In genomic region chr6:124806446-124807140, GRCm38 (mm10) we compare ENCODE assay signal across 8 mouse cellular contexts. TPM values are rescaled to one million over a fixed set of nuclear protein-coding genes. Genes with fewer than 3 reads are reported as not detected.
DNase-seq lines count a peak whose midpoint lies in the region; ATAC-seq and TF ChIP-seq lines count a peak whose summit lies in the region.

No protein-coding gene starts in this region.

- no peak for TF ChIP-seq POLR2A in ES-Bruce4 (IDR thresholded peaks at IDR 0.05; ENCODE audit: insufficient read depth, low read length)

- H3K27ac ChIP-seq in gastrocnemius, adult 2 months: peak overlapping the region; percentile 99
- peak overlapping the region; percentile 97 for H3K27ac ChIP-seq in ES-Bruce4 (ENCODE audit: insufficient read depth, low read length)
- H3K27ac ChIP-seq in heart, embryonic 16.5 days (ENCODE audit: low read length): peak overlapping the region; percentile 92
- H3K27ac ChIP-seq in liver, postnatal 0 days (ENCODE audit: low read depth): peak overlapping the region; percentile 79

- no peaks in the 10 kb centered on the region for H3K27me3 ChIP-seq in ES-Bruce4 (ENCODE audit: control insufficient read depth, insufficient read depth, low read length, poor library complexity, severe bottlenecking)
- no peaks in the 10 kb centered on the region for H3K27me3 ChIP-seq in heart, embryonic 16.5 days (ENCODE audit: control insufficient read depth, insufficient read depth, low read length)
- H3K27me3 ChIP-seq in liver, postnatal 0 days (ENCODE audit: insufficient read depth, low read length): no peaks in the 10 kb centered on the region

- ATAC-seq in heart, embryonic 16.5 days (replicated peaks; ENCODE audit: extremely low read depth, insufficient read depth, low FRiP score): no peak
- no peak for ATAC-seq in liver, postnatal 0 days

- no peak for DNase-seq in gastrocnemius, adult 2 months
- no peak for DNase-seq in gastrocnemius, adult 18-20 months (ENCODE audit: low spot score)
- no peak for DNase-seq in liver, postnatal 0 days
- DNase-seq in urinary bladder, postnatal 36 days (ENCODE audit: low spot score in 2 of 2): no peak
- no peak for DNase-seq in testis, postnatal 14 days (ENCODE audit: low spot score)
- DNase-seq in c-Kit-positive CD71-positive TER-119-positive erythroid progenitor cells, embryonic 14.5 days (ENCODE audit: low spot score): no peak

- peak overlapping the region; percentile 74 for H3K4me3 ChIP-seq in gastrocnemius, adult 2 months
- H3K4me3 ChIP-seq in ES-Bruce4 (ENCODE audit: low read depth, low read length): peak overlapping the region; percentile 54
- peak overlapping the region; percentile 61 for H3K4me3 ChIP-seq in heart, embryonic 16.5 days (ENCODE audit: low read length)
- H3K4me3 ChIP-seq in liver, postnatal 0 days (ENCODE audit: low read depth, low read length): peak overlapping the region; percentile 50

- peak overlapping the region; percentile 90 for H3K4me2 ChIP-seq in heart, embryonic 16.5 days (ENCODE audit: low read depth, low read length)
- H3K4me2 ChIP-seq in liver, postnatal 0 days (ENCODE audit: low read depth, low read length): peak overlapping the region; percentile 73

- H3K36me3 ChIP-seq in ES-Bruce4 (ENCODE audit: control insufficient read depth, insufficient read depth, low read length, poor library complexity, severe bottlenecking): peaks cover 3% of the 10 kb centered on the region
- peaks cover 11% of the 10 kb centered on the region for H3K36me3 ChIP-seq in heart, embryonic 16.5 days (ENCODE audit: control insufficient read depth, insufficient read depth)
- H3K36me3 ChIP-seq in liver, postnatal 0 days (replicated peaks; ENCODE audit: insufficient read depth, low read length): peaks cover 10% of the 10 kb centered on the region

- TF ChIP-seq CTCF in gastrocnemius, adult 2 months (IDR thresholded peaks at IDR 0.05): no peak
- TF ChIP-seq CTCF in ES-Bruce4 (IDR thresholded peaks at IDR 0.05; ENCODE audit: low read depth, low read length): no peak
- no peak for TF ChIP-seq CTCF in liver, postnatal 0 days (IDR thresholded peaks at IDR 0.05; ENCODE audit: low read depth)

- WGBS in heart, embryonic 16.5 days: 79% methylated on average over 7 of the region's 7 CpGs
- WGBS in liver, postnatal 0 days (ENCODE audit: insufficient replicate concordance): 77% methylated on average over 7 of the region's 7 CpGs

- H3K9ac ChIP-seq in ES-Bruce4 (ENCODE audit: low read depth, poor library complexity, severe bottlenecking): peak overlapping the region; percentile 84
- peak overlapping the region; percentile 72 for H3K9ac ChIP-seq in heart, embryonic 16.5 days (ENCODE audit: low read length)
- peak overlapping the region; percentile 1; the same call in 1 of the 2 replicates for H3K9ac ChIP-seq in liver, postnatal 0 days (replicated peaks)

- H3K9me3 ChIP-seq in ES-Bruce4 (replicated peaks; ENCODE audit: control insufficient read depth, insufficient read depth, low read length, poor library complexity, severe bottlenecking): no peaks in the 10 kb centered on the region
- no peaks in the 10 kb centered on the region for H3K9me3 ChIP-seq in heart, embryonic 16.5 days (replicated peaks; ENCODE audit: control insufficient read depth, low read length)
- no peaks in the 10 kb centered on the region for H3K9me3 ChIP-seq in liver, postnatal 0 days (ENCODE audit: low read length)

- TF ChIP-seq EP300 in ES-Bruce4 (IDR thresholded peaks at IDR 0.05; ENCODE audit: insufficient read depth, low read depth, low read length): no peak
- no peak for TF ChIP-seq EP300 in liver, postnatal 0 days (IDR thresholded peaks at IDR 0.05; ENCODE audit: low read depth)

- intact Hi-C loops in gastrocnemius, adult 2 months (cut with DNase I): loop anchor here (5.0 kb wide), 1 partner anchor 49 kb away; the partner anchor contains the start of genes Atn1 and Gm45234

- H3K4me1 ChIP-seq in ES-Bruce4 (ENCODE audit: control insufficient read depth, insufficient read depth, low read length): no peaks in the 10 kb centered on the region
- peaks cover 47% of the 10 kb centered on the region for H3K4me1 ChIP-seq in heart, embryonic 16.5 days (ENCODE audit: control insufficient read depth, insufficient read depth, low read length)
- H3K4me1 ChIP-seq in liver, postnatal 0 days (ENCODE audit: insufficient read depth): peaks cover 34% of the 10 kb centered on the region

RNA-seq across cellular contexts. Expression of gene Spsb2, which starts 1.9 kb away (rescaled TPM):
- total RNA-seq in gastrocnemius, adult 2 months (2021): 1 to 10 TPM; 2.0 to 2.5 TPM
- 1 to 10 TPM; 2.2 to 5.3 TPM for total RNA-seq in gastrocnemius, adult 18-20 months (2021)
- polyA plus RNA-seq in ES-Bruce4 (2011; ENCODE audit: insufficient read depth, insufficient read length, low read depth, missing spikeins): 4.6 and 5.4 TPM in 2 replicates
- polyA plus RNA-seq in heart, embryonic 16.5 days (2015; fragmentation: Nextera tagmentation; extraction: Ambion mirVana): 7.4 and 9.2 TPM in 2 replicates
- polyA plus RNA-seq in liver, postnatal 0 days (2015; fragmentation: Nextera tagmentation; extraction: Ambion mirVana): 11.4 and 14.3 TPM in 2 replicates

RNA-seq across cellular contexts. Expression of gene Tpi1, which starts 7.5 kb away (rescaled TPM):
- 1,000 to 10,000 TPM; 2,224 to 2,391 TPM for total RNA-seq in gastrocnemius, adult 2 months (2021)
- total RNA-seq in gastrocnemius, adult 18-20 months (2021): 1,000 to 10,000 TPM; 2,056 to 2,236 TPM
- polyA plus RNA-seq in ES-Bruce4 (2011; ENCODE audit: insufficient read depth, insufficient read length, low read depth, missing spikeins): 377 and 389 TPM in 2 replicates
- polyA plus RNA-seq in heart, embryonic 16.5 days (2015; fragmentation: Nextera tagmentation; extraction: Ambion mirVana): 1,525 and 1,576 TPM in 2 replicates
- polyA plus RNA-seq in liver, postnatal 0 days (2015; fragmentation: Nextera tagmentation; extraction: Ambion mirVana): 332 and 346 TPM in 2 replicates

RNA-seq across cellular contexts. Expression of gene Usp5, which starts 22.7 kb away (rescaled TPM):
- 10 to 100 TPM; 43.4 to 50.1 TPM for total RNA-seq in gastrocnemius, adult 2 months (2021)
- total RNA-seq in gastrocnemius, adult 18-20 months (2021): 10 to 100 TPM; 39.9 to 50.1 TPM
- polyA plus RNA-seq in ES-Bruce4 (2011; ENCODE audit: insufficient read depth, insufficient read length, low read depth, missing spikeins): 80.9 and 85.2 TPM in 2 replicates
- 104 and 112 TPM in 2 replicates for polyA plus RNA-seq in heart, embryonic 16.5 days (2015; fragmentation: Nextera tagmentation; extraction: Ambion mirVana)
- 32.2 and 36.6 TPM in 2 replicates for polyA plus RNA-seq in liver, postnatal 0 days (2015; fragmentation: Nextera tagmentation; extraction: Ambion mirVana)

RNA-seq across cellular contexts. Expression of gene Cdca3, which starts 22.8 kb away (rescaled TPM):
- under 1 TPM; 0.26 to 0.31 TPM for total RNA-seq in gastrocnemius, adult 2 months (2021)
- total RNA-seq in gastrocnemius, adult 18-20 months (2021): under 1 TPM; 0.25 to 0.55 TPM
- 162 and 187 TPM in 2 replicates for polyA plus RNA-seq in ES-Bruce4 (2011; ENCODE audit: insufficient read depth, insufficient read length, low read depth, missing spikeins)
- polyA plus RNA-seq in heart, embryonic 16.5 days (2015; fragmentation: Nextera tagmentation; extraction: Ambion mirVana): 126 and 136 TPM in 2 replicates
- 96.4 and 98.3 TPM in 2 replicates for polyA plus RNA-seq in liver, postnatal 0 days (2015; fragmentation: Nextera tagmentation; extraction: Ambion mirVana)

RNA-seq across cellular contexts. Expression of gene Lrrc23, which starts 27.1 kb away (rescaled TPM):
- total RNA-seq in gastrocnemius, adult 2 months (2021): under 1 TPM in 1 of 2 experiments, not detected in 1; 0.48 TPM
- under 1 TPM in 1 of 2 experiments, not detected in 1; 0.31 TPM for total RNA-seq in gastrocnemius, adult 18-20 months (2021)
- 0.84 TPM in 1 of 2 replicates, not detected in the other for polyA plus RNA-seq in ES-Bruce4 (2011; ENCODE audit: insufficient read depth, insufficient read length, low read depth, missing spikeins)
- polyA plus RNA-seq in heart, embryonic 16.5 days (2015; fragmentation: Nextera tagmentation; extraction: Ambion mirVana): 2.5 and 5.7 TPM in 2 replicates
- polyA plus RNA-seq in liver, postnatal 0 days (2015; fragmentation: Nextera tagmentation; extraction: Ambion mirVana): 0.16 TPM in 1 of 2 replicates, not detected in the other

Comparison
In these comparisons a context has a peak if more than half of its experiments do, and no peak if none do; other contexts are left out.
1. H3K9ac ChIP-seq: peak in every context shown above with its lines; median percentile 84 in ES-Bruce4; 72 in heart, embryonic 16.5 days; 1 in liver, postnatal 0 days.